Mouse (Mus musculus): ENCODE measurements around the gene Cggbp1. TPM values are rescaled to one million over a fixed set of nuclear protein-coding genes. Genes with fewer than 3 reads are reported as not detected.

The Cggbp1 gene
- 32.0 and 36.2 TPM in 2 replicates for polyA plus RNA-seq (2015; fragmentation: Nextera tagmentation; extraction: Ambion mirVana)

GRCm38 (mm10) chr16:64851563-64852362 lies at the start of gene Cggbp1, which contains the start of gene Zfp654:
Gene Cggbp1, plus strand, starts transcription at chr16:64851996.
Gene Zfp654, minus strand, starts transcription at chr16:64851652.
- Histone ChIP-seq H3K4me2 (replicated peaks; ENCODE audit: low read depth) (peak within 1 kb of the TSS; percentile 95), H3K27ac (replicated peaks) (peak within 1 kb of the TSS; percentile 97), H3K4me3 (ENCODE audit: low read depth, low read length) (peak within 1 kb of the TSS; percentile 95), H3K27me3 (ENCODE audit: control insufficient read depth, insufficient read depth, low read length) (no peaks in the 10 kb centered on the region), H3K9me3 (ENCODE audit: control insufficient read depth, low read length) (no peaks in the 10 kb centered on the region), H3K36me3 (ENCODE audit: control insufficient read depth, insufficient read depth, low read length) (peaks cover 6% of the 10 kb centered on the region), H3K4me1 (replicated peaks; ENCODE audit: control insufficient read depth, insufficient read depth) (no peaks in the 10 kb centered on the region; the same call in 1 of the 2 replicates), H3K9ac (ENCODE audit: low read length) (peak within 1 kb of the TSS; percentile 94)
- ATAC-seq (ENCODE audit: low FRiP score, low TSS enrichment) (peak; percentile 100), DNase-seq (ENCODE audit: low spot score) (peak; percentile 100)
- under 1% methylated on average over 57 of the region's 85 CpGs for WGBS
- TF ChIP-seq EP300 (optimal IDR thresholded peaks at IDR 0.05) (no peak), CTCF (IDR thresholded peaks at IDR 0.05; ENCODE audit: low read depth) (peak; percentile 12; the same call in 1 of the 2 replicates)

- no peak overlapping the region for H3K4me3 ChIP-seq (ENCODE audit: low read depth, low read length)
- TF ChIP-seq EP300 (optimal IDR thresholded peaks at IDR 0.05) (no peak), CTCF (IDR thresholded peaks at IDR 0.05; ENCODE audit: low read depth) (no peak)
- H3K27me3 ChIP-seq (ENCODE audit: control insufficient read depth, insufficient read depth, low read length): no peaks in the 10 kb centered on the region
- H3K4me1 ChIP-seq (replicated peaks; ENCODE audit: control insufficient read depth, insufficient read depth): no peaks in the 10 kb centered on the region
- H3K27ac ChIP-seq (replicated peaks): no peak overlapping the region
- H3K4me2 ChIP-seq (replicated peaks; ENCODE audit: low read depth): no peak overlapping the region
- H3K9me3 ChIP-seq (ENCODE audit: control insufficient read depth, low read length): no peaks in the 10 kb centered on the region
- 65% methylated on average over 3 of the region's 3 CpGs for WGBS
- ATAC-seq (ENCODE audit: low FRiP score, low TSS enrichment) (no peak), DNase-seq (ENCODE audit: low spot score) (no peak)
- no peaks in the 10 kb centered on the region; the same call in 1 of the 2 replicates for H3K36me3 ChIP-seq (ENCODE audit: control insufficient read depth, insufficient read depth, low read length)
- H3K9ac ChIP-seq (ENCODE audit: low read length): no peak overlapping the region
Measured at GRCm38 (mm10) chr16:64803041-64803440, 48.8 kb upstream of the Cggbp1 start.

GRCm38 (mm10) chr16:64817094-64817765 lies 34.6 kb upstream of the Cggbp1 start:
- no peak for TF ChIP-seq CTCF (IDR thresholded peaks at IDR 0.05; ENCODE audit: low read depth)
- TF ChIP-seq EP300 (optimal IDR thresholded peaks at IDR 0.05): no peak
- 0 out of 2 replicates have a peak, but pooled peaks cover 2% of the 10 kb centered on the region for H3K36me3 ChIP-seq (ENCODE audit: control insufficient read depth, insufficient read depth, low read length)
- no peak overlapping the region for H3K4me3 ChIP-seq (ENCODE audit: low read depth, low read length)
- H3K9me3 ChIP-seq (ENCODE audit: control insufficient read depth, low read length): no peaks in the 10 kb centered on the region
- no peak overlapping the region for H3K4me2 ChIP-seq (replicated peaks; ENCODE audit: low read depth)
- H3K4me1 ChIP-seq (replicated peaks; ENCODE audit: control insufficient read depth, insufficient read depth): no peaks in the 10 kb centered on the region
- ATAC-seq (ENCODE audit: low FRiP score, low TSS enrichment) (no peak), DNase-seq (ENCODE audit: low spot score) (no peak)
- no peak overlapping the region for H3K27ac ChIP-seq (replicated peaks)
- 93% methylated on average over 3 of the region's 3 CpGs for WGBS
- H3K9ac ChIP-seq (ENCODE audit: low read length): no peak overlapping the region
- no peaks in the 10 kb centered on the region for H3K27me3 ChIP-seq (ENCODE audit: control insufficient read depth, insufficient read depth, low read length)

- no peak for DNase-seq (ENCODE audit: low spot score)
- no peak for ATAC-seq (ENCODE audit: low FRiP score, low TSS enrichment)
- TF ChIP-seq EP300 (optimal IDR thresholded peaks at IDR 0.05): no peak
- no peak for TF ChIP-seq CTCF (IDR thresholded peaks at IDR 0.05; ENCODE audit: low read depth)
- H3K9me3 ChIP-seq (ENCODE audit: control insufficient read depth, low read length): no peaks in the 10 kb centered on the region
- no peak overlapping the region for H3K4me3 ChIP-seq (ENCODE audit: low read depth, low read length)
- H3K4me2 ChIP-seq (replicated peaks; ENCODE audit: low read depth): no peak overlapping the region
- no peak overlapping the region for H3K9ac ChIP-seq (ENCODE audit: low read length)
- no peaks in the 10 kb centered on the region for H3K27me3 ChIP-seq (ENCODE audit: control insufficient read depth, insufficient read depth, low read length)
- 90% methylated on average over 1 of the region's 1 CpGs for WGBS
- H3K4me1 ChIP-seq (replicated peaks; ENCODE audit: control insufficient read depth, insufficient read depth): no peaks in the 10 kb centered on the region
- no peak overlapping the region for H3K27ac ChIP-seq (replicated peaks)
- no peaks in the 10 kb centered on the region for H3K36me3 ChIP-seq (ENCODE audit: control insufficient read depth, insufficient read depth, low read length)
Measured at GRCm38 (mm10) chr16:64823890-64824289, 27.9 kb upstream of the Cggbp1 start.

- Histone ChIP-seq H3K27ac (replicated peaks) (no peak overlapping the region), H3K4me3 (ENCODE audit: low read depth, low read length) (no peak overlapping the region), H3K36me3 (ENCODE audit: control insufficient read depth, insufficient read depth, low read length) (no peaks in the 10 kb centered on the region), H3K27me3 (ENCODE audit: control insufficient read depth, insufficient read depth, low read length) (no peaks in the 10 kb centered on the region), H3K4me2 (replicated peaks; ENCODE audit: low read depth) (no peak overlapping the region), H3K9me3 (ENCODE audit: control insufficient read depth, low read length) (no peaks in the 10 kb centered on the region), H3K9ac (ENCODE audit: low read length) (no peak overlapping the region), H3K4me1 (replicated peaks; ENCODE audit: control insufficient read depth, insufficient read depth) (no peaks in the 10 kb centered on the region)
- ATAC-seq (ENCODE audit: low FRiP score, low TSS enrichment) (no peak), DNase-seq (ENCODE audit: low spot score) (no peak)
- 90% methylated on average over 1 of the region's 1 CpGs for WGBS
- TF ChIP-seq EP300 (optimal IDR thresholded peaks at IDR 0.05) (no peak), CTCF (IDR thresholded peaks at IDR 0.05; ENCODE audit: low read depth) (no peak)
Measured at GRCm38 (mm10) chr16:64824474-64824873, 27.3 kb upstream of the Cggbp1 start.

All from stomach, postnatal 0 days (tissue).